Mouse (Mus musculus) C3H10T1/2 (cell line): ENCODE results near the gene Gm21915. TPM values are rescaled to one million over a fixed set of nuclear protein-coding genes. Genes with fewer than 3 reads are reported as not detected.

ENCODE experiments used
- polyA plus RNA-seq, 2 experiments: library from polyadenylated mRNA; unstranded; fragments of >200 nt; fragmentation: generic; extraction: Trizol; gene quantifications; one replicate each; pipeline ENCODE4 v1.2.1; 2012; ENCODE audit warnings: missing spikeins in 2 of 2

The Gm21915 gene
- polyA plus RNA-seq: not detected

DNA sequence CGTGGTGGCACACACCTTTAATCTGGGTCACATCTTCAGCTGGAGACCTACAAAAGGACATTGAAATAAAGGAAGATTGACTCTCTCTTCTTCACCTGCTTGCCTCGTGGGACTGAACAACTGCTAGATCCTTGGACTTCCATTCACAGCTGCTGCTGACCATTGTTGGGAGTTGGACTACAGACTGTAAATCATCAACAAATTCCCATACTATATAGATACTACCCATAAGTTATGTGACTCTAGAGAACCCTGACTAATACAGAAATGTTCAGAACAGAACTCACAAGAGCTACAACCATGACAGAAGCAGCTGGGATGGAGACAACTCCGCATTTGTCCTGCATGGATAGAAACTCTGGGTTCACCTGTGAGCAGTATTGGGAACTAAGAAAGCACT is at the start of gene Gm21915:
TSS of gene Gm21915 (plus strand) at position 301 of the 400 bp plus-strand sequence.

DNA sequence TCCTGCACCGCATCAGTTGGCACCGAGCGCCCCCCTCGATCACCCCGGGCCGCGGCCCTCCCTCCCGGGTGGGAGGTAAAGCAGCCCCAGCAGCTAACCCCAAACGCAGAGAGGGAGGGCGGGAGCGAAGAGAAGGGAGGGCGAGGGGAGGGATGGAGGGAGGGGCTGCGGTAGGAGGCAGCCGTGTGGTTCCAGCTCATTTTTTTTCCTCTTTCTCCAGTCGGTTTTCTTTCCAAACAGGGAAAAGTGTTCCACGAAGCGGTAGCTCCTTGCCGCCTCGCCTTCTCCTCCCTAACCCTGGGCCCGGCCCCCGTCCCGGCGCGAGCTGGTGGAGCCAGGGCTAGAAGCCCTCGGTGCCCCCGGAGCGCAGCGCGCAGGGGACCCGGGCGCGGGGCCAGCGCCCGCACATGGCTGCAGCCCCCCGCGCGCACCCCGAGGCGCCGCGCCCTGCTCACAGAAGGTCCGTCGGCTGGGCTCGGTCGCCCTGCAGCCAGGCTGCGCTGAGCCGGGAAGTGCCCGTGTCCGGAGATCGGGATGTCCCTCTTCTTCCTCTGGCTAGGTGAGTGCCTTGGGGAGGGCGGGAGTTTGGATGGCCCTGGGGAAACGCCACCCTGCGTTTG is 15.5 kb downstream of the Gm21915 start, which contains the start of gene Clmp:
TSS of gene Clmp (plus strand) at position 162 of the 620 bp plus-strand sequence.

Other genes with a start within 250 kb of the Gm21915 start
- 1 to 10 TPM in 1 of 2 experiments, under 1 TPM in 1; 0.61 to 8.0 TPM for gene Gramd1b, start 139.2 kb upstream of the Gm21915 start, polyA plus RNA-seq
- 10 to 100 TPM in 1 of 2 experiments, 1 to 10 TPM in 1; 7.7 to 33.6 TPM for gene Clmp, start 15.3 kb downstream of the Gm21915 start, polyA plus RNA-seq
- 1,000 to 10,000 TPM in 1 of 2 experiments, 100 to 1,000 TPM in 1; 421 to 1,124 TPM for gene Hspa8, start 130.4 kb downstream of the Gm21915 start, polyA plus RNA-seq
- not detected for gene Bsx, start 203.5 kb downstream of the Gm21915 start, polyA plus RNA-seq